Mouse (Mus musculus) kidney, adult 2 months (tissue): ENCODE measurements around the gene Mgat4b.

Source experiments
- CTCF ChIP-seq: fragments of 200-500 bp; conservative IDR thresholded peaks from 2 replicates; pipeline ENCODE4 v1.5.1; 2011; ENCODE audit warnings: low read depth, mild to moderate bottlenecking, control low read depth, low read length, moderate library complexity, mixed read lengths; ENCODE audit not compliant: insufficient read depth, insufficient read length
- POLR2A ChIP-seq: fragments of 200-500 bp; IDR thresholded peaks from one replicate; pipeline ENCODE4 v1.6.1; 2011; ENCODE audit warnings: low read depth, low read length, control low read depth

GRCm38 (mm10) chr11:50188682-50189081 lies 22.0 kb upstream of the Mgat4b start:
- no peak for TF ChIP-seq POLR2A
- no peak for TF ChIP-seq CTCF
